Mouse (Mus musculus): ENCODE results near the gene Dcaf5. TPM values are rescaled to one million over a fixed set of nuclear protein-coding genes. Genes with fewer than 3 reads are reported as not detected.

Dcaf5 gene
- polyA plus RNA-seq (2014; fragmentation: Nextera tagmentation; extraction: Ambion mirVana), result 8.1 and 9.0 TPM in 2 replicates

GRCm38 (mm10) chr12:80436336-80436976 is at the start of gene Dcaf5:
Gene Dcaf5, minus strand, starts transcription at chr12:80436601.
- H3K9ac ChIP-seq (ENCODE audit: low read depth, low read length), result peak within 1 kb of the TSS; percentile 95
- ATAC-seq (replicated peaks; ENCODE audit: insufficient number of reproducible peaks, low FRiP score, low TSS enrichment), result peak; percentile 77
- no peaks in the 10 kb centered on the region for H3K27me3 ChIP-seq (ENCODE audit: control insufficient read depth, insufficient read depth, low read length)
- no peaks in the 10 kb centered on the region for H3K36me3 ChIP-seq (ENCODE audit: control insufficient read depth, insufficient read depth, low read length)
- peak within 1 kb of the TSS; percentile 75 for H3K4me3 ChIP-seq (ENCODE audit: low read depth, low read length)
- no peaks in the 10 kb centered on the region for H3K9me3 ChIP-seq (replicated peaks; ENCODE audit: control insufficient read depth, low read length)
- peaks cover 9% of the 10 kb centered on the region for H3K4me1 ChIP-seq (ENCODE audit: control insufficient read depth, insufficient read depth, low read length)
- peak within 1 kb of the TSS; percentile 96 for H3K27ac ChIP-seq (ENCODE audit: low read depth, low read length)
- peak within 1 kb of the TSS; percentile 67 for H3K4me2 ChIP-seq
- under 1% methylated on average over 65 of the region's 79 CpGs for WGBS (ENCODE audit: insufficient replicate concordance)

DNA sequence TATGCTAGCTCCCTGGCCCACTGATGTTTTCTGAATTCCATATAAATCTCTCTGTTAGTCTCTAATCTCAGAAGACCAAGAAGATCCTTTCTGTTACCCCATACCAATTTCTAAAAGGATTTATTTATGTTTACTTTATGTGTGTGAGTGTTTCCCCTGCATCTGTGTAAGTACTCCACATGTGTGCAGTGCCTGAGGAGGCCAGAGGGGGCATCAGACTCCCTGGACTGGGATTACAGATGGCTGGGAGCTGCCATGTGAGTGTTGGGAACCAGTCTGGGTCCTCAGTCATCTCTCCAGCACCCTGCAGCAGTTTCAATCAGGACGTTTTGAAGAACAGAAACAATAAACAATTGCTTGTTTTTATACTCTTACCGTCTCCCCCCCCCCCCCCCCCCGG is 47.0 kb upstream of the Dcaf5 start:
- Histone ChIP-seq H3K9ac (ENCODE audit: low read depth, low read length) (no peak overlapping the region), H3K4me1 (ENCODE audit: control insufficient read depth, insufficient read depth, low read length) (peaks cover 8% of the 10 kb centered on the region), H3K4me3 (ENCODE audit: low read depth, low read length) (no peak overlapping the region), H3K4me2 (no peak overlapping the region), H3K27me3 (ENCODE audit: control insufficient read depth, insufficient read depth, low read length) (no peaks in the 10 kb centered on the region), H3K36me3 (ENCODE audit: control insufficient read depth, insufficient read depth, low read length) (no peaks in the 10 kb centered on the region), H3K9me3 (replicated peaks; ENCODE audit: control insufficient read depth, low read length) (no peaks in the 10 kb centered on the region), H3K27ac (ENCODE audit: low read depth, low read length) (no peak overlapping the region)
- ATAC-seq (replicated peaks; ENCODE audit: insufficient number of reproducible peaks, low FRiP score, low TSS enrichment), result no peak
- WGBS (ENCODE audit: insufficient replicate concordance), result 72% methylated on average over 3 of the region's 3 CpGs

DNA sequence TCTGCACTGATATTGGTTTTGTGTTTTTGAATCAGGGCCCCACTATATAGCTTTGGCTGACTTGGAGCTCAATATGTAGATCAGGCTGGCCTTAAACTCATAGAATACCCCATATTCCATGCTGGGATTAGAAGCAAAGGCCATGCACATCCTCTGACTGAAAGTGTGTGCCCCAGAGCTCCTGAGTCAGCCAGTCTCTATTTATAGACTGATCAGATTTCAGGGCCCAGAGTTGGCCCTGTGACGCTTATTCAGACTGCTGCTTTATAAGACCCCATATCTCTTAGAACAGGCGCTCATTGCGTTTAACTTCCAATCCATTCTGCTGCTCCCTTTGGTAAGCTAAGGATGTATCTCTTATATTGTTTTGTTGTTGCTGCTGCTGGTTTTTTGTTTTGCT is 43.6 kb upstream of the Dcaf5 start:
- H3K27ac ChIP-seq (ENCODE audit: low read depth, low read length), result no peak overlapping the region
- 37% methylated on average over 3 of the region's 3 CpGs for WGBS (ENCODE audit: insufficient replicate concordance)

GRCm38 (mm10) chr12:80473731-80474130 is 37.3 kb upstream of the Dcaf5 start:
- no peaks in the 10 kb centered on the region for H3K27me3 ChIP-seq (ENCODE audit: control insufficient read depth, insufficient read depth, low read length)
- H3K36me3 ChIP-seq (ENCODE audit: control insufficient read depth, insufficient read depth, low read length), result no peaks in the 10 kb centered on the region
- no peak overlapping the region for H3K27ac ChIP-seq (ENCODE audit: low read depth, low read length)
- no peak overlapping the region for H3K4me2 ChIP-seq
- no peak for ATAC-seq (replicated peaks; ENCODE audit: insufficient number of reproducible peaks, low FRiP score, low TSS enrichment)
- H3K4me3 ChIP-seq (ENCODE audit: low read depth, low read length), result no peak overlapping the region
- H3K4me1 ChIP-seq (ENCODE audit: control insufficient read depth, insufficient read depth, low read length), result no peaks in the 10 kb centered on the region
- no peak overlapping the region for H3K9ac ChIP-seq (ENCODE audit: low read depth, low read length)
- no peaks in the 10 kb centered on the region for H3K9me3 ChIP-seq (replicated peaks; ENCODE audit: control insufficient read depth, low read length)
- 73% methylated on average over 3 of the region's 3 CpGs for WGBS (ENCODE audit: insufficient replicate concordance)

More for the DNA sequence above, 43.6 kb upstream of the Dcaf5 start:
- H3K27me3 ChIP-seq (ENCODE audit: control insufficient read depth, insufficient read depth, low read length), result no peaks in the 10 kb centered on the region
- no peak overlapping the region for H3K4me2 ChIP-seq
- H3K4me3 ChIP-seq (ENCODE audit: low read depth, low read length), result no peak overlapping the region
- H3K4me1 ChIP-seq (ENCODE audit: control insufficient read depth, insufficient read depth, low read length), result peaks cover 8% of the 10 kb centered on the region
- no peak for ATAC-seq (replicated peaks; ENCODE audit: insufficient number of reproducible peaks, low FRiP score, low TSS enrichment)
- H3K36me3 ChIP-seq (ENCODE audit: control insufficient read depth, insufficient read depth, low read length), result no peaks in the 10 kb centered on the region
- no peak overlapping the region for H3K9ac ChIP-seq (ENCODE audit: low read depth, low read length)
- H3K9me3 ChIP-seq (replicated peaks; ENCODE audit: control insufficient read depth, low read length), result no peaks in the 10 kb centered on the region

DNA sequence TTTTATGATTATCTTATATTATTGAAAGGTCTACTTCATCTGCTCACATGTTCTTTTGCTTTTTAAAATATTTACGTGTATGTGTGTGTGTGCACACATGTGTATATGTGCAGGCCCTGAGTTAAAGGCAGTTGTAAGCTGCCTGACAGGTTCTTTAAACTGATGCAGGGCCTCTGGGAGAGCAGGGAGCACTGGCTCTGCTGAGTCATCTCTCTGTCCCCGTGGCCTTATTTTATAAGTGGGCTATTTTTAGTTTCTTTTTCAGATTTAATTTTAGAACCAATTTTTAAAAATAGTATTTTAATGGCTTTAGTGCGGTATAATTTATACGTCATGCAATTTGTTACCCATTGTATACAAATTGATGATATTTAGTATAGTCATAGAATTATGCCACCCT is 35.5 kb upstream of the Dcaf5 start:
- no peak for ATAC-seq (replicated peaks; ENCODE audit: insufficient number of reproducible peaks, low FRiP score, low TSS enrichment)
- WGBS (ENCODE audit: insufficient replicate concordance), result 61% methylated on average over 4 of the region's 4 CpGs
- H3K4me1 ChIP-seq (ENCODE audit: control insufficient read depth, insufficient read depth, low read length), result no peaks in the 10 kb centered on the region

DNA sequence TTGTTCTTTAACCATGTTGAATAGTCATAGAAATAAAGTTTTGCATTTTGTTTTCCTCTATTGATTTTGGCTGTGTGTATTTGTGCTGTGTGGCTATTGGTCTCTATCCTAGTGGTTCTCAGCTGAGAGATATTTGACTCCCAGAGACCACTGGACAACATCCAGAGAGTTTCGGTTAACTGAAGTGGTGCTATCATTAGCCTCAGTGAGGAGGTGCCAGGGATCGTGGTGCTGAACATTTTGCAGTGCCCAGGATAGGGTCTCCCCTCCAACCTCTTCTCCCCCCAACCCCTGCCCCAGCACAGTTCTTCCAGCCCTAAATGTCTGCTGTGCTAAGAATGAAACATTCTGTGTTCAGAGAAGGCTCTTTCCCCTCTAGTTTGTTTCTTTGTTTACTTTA is 33.8 kb upstream of the Dcaf5 start:
- WGBS (ENCODE audit: insufficient replicate concordance), result 55% methylated on average over 2 of the region's 2 CpGs

More for the DNA sequence above, 35.5 kb upstream of the Dcaf5 start:
- no peak overlapping the region for H3K27ac ChIP-seq (ENCODE audit: low read depth, low read length)
- no peaks in the 10 kb centered on the region for H3K36me3 ChIP-seq (ENCODE audit: control insufficient read depth, insufficient read depth, low read length)
- no peak overlapping the region for H3K4me2 ChIP-seq
- no peaks in the 10 kb centered on the region for H3K9me3 ChIP-seq (replicated peaks; ENCODE audit: control insufficient read depth, low read length)
- H3K27me3 ChIP-seq (ENCODE audit: control insufficient read depth, insufficient read depth, low read length), result no peaks in the 10 kb centered on the region
- no peak overlapping the region for H3K9ac ChIP-seq (ENCODE audit: low read depth, low read length)
- no peak overlapping the region for H3K4me3 ChIP-seq (ENCODE audit: low read depth, low read length)

GRCm38 (mm10) chr12:80463666-80464269 is 27.4 kb upstream of the Dcaf5 start:
- H3K9ac ChIP-seq (ENCODE audit: low read depth, low read length), result peak overlapping the region; percentile 88
- H3K36me3 ChIP-seq (ENCODE audit: control insufficient read depth, insufficient read depth, low read length), result no peaks in the 10 kb centered on the region
- peak overlapping the region; percentile 67 for H3K27ac ChIP-seq (ENCODE audit: low read depth, low read length)
- 11% methylated on average over 17 of the region's 17 CpGs for WGBS (ENCODE audit: insufficient replicate concordance)
- no peaks in the 10 kb centered on the region for H3K27me3 ChIP-seq (ENCODE audit: control insufficient read depth, insufficient read depth, low read length)
- H3K4me1 ChIP-seq (ENCODE audit: control insufficient read depth, insufficient read depth, low read length), result no peaks in the 10 kb centered on the region
- H3K4me2 ChIP-seq, result peak overlapping the region; percentile 71
- no peaks in the 10 kb centered on the region for H3K9me3 ChIP-seq (replicated peaks; ENCODE audit: control insufficient read depth, low read length)
- no peak for ATAC-seq (replicated peaks; ENCODE audit: insufficient number of reproducible peaks, low FRiP score, low TSS enrichment)
- H3K4me3 ChIP-seq (ENCODE audit: low read depth, low read length), result peak overlapping the region; percentile 79

More for the DNA sequence above, 33.8 kb upstream of the Dcaf5 start:
- Histone ChIP-seq H3K4me2 (no peak overlapping the region), H3K27me3 (ENCODE audit: control insufficient read depth, insufficient read depth, low read length) (no peaks in the 10 kb centered on the region), H3K36me3 (ENCODE audit: control insufficient read depth, insufficient read depth, low read length) (no peaks in the 10 kb centered on the region), H3K27ac (ENCODE audit: low read depth, low read length) (no peak overlapping the region), H3K4me3 (ENCODE audit: low read depth, low read length) (no peak overlapping the region), H3K4me1 (ENCODE audit: control insufficient read depth, insufficient read depth, low read length) (no peaks in the 10 kb centered on the region), H3K9me3 (replicated peaks; ENCODE audit: control insufficient read depth, low read length) (no peaks in the 10 kb centered on the region), H3K9ac (ENCODE audit: low read depth, low read length) (no peak overlapping the region)
- no peak for ATAC-seq (replicated peaks; ENCODE audit: insufficient number of reproducible peaks, low FRiP score, low TSS enrichment)

- Histone ChIP-seq H3K4me1 (ENCODE audit: control insufficient read depth, insufficient read depth, low read length) (no peaks in the 10 kb centered on the region), H3K4me2 (peak within 1 kb of the TSS; percentile 71), H3K4me3 (ENCODE audit: low read depth, low read length) (peak within 1 kb of the TSS; percentile 79), H3K36me3 (ENCODE audit: control insufficient read depth, insufficient read depth, low read length) (no peaks in the 10 kb centered on the region), H3K27me3 (ENCODE audit: control insufficient read depth, insufficient read depth, low read length) (no peaks in the 10 kb centered on the region), H3K9me3 (replicated peaks; ENCODE audit: control insufficient read depth, low read length) (no peaks in the 10 kb centered on the region), H3K27ac (ENCODE audit: low read depth, low read length) (peak within 1 kb of the TSS; percentile 67), H3K9ac (ENCODE audit: low read depth, low read length) (peak within 1 kb of the TSS; percentile 88)
- WGBS (ENCODE audit: insufficient replicate concordance), result under 1% methylated on average over 45 of the region's 45 CpGs
- ATAC-seq (replicated peaks; ENCODE audit: insufficient number of reproducible peaks, low FRiP score, low TSS enrichment), result peak; percentile 88
These were observed 26.7 kb upstream of the Dcaf5 start, which contains the start of gene Exd2 for GRCm38 (mm10) chr12:80462942-80463651. Gene Exd2, plus strand, starts transcription at chr12:80463095.
